Mouse (Mus musculus): ENCODE measurements around the gene Plekhm2. TPM values are rescaled to one million over a fixed set of nuclear protein-coding genes. Genes with fewer than 3 reads are reported as not detected.

Plekhm2 gene
- polyA plus RNA-seq, 1 experiment from 2014 or later = 3.5 TPM

GRCm38 (mm10) chr4:141655908-141656608, 8.6 kb downstream of the Plekhm2 start:
- Histone ChIP-seq H3K27me3 (ENCODE audit: control insufficient read depth, insufficient read depth, low read length) (no peaks in the 10 kb centered on the region), H3K9me3 (ENCODE audit: control insufficient read depth, low read length) (no peaks in the 10 kb centered on the region), H3K4me2 (replicated peaks; ENCODE audit: low read depth, low read length) (no peak overlapping the region), H3K4me1 (ENCODE audit: control insufficient read depth, insufficient read depth, low read length) (no peaks in the 10 kb centered on the region), H3K36me3 (ENCODE audit: control insufficient read depth, insufficient read depth, low read length) (peaks cover 36% of the 10 kb centered on the region; the same call in 1 of the 2 replicates), H3K27ac (ENCODE audit: low read depth, low read length) (no peak overlapping the region), H3K9ac (ENCODE audit: low read depth, low read length) (no peak overlapping the region), H3K4me3 (ENCODE audit: low read length) (no peak overlapping the region)
- 81% methylated on average over 12 of the region's 12 CpGs for WGBS
- no peak for ATAC-seq (ENCODE audit: low FRiP score, low TSS enrichment)

DNA sequence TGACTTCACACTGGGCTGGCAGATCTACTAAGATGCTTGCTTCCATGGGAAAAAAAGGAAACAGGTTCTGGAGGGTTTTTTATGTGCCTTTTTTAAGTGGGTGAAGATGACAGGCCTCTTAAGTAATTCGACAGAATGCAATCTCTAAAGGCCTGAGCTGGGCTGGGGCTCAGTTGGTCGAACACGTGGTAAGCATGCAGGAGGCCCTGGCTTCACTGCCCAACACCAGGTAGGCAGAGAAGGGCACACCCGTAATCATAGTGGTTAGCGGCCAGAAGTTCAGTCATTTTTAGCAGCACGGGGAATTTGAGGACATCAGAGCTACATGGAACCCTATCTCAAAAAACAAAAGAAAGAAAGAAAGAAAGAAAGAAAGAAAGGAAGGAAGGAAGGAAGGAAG, 10.2 kb downstream of the Plekhm2 start:
- Histone ChIP-seq H3K9ac (ENCODE audit: low read depth, low read length) (no peak overlapping the region), H3K27me3 (ENCODE audit: control insufficient read depth, insufficient read depth, low read length) (no peaks in the 10 kb centered on the region), H3K36me3 (ENCODE audit: control insufficient read depth, insufficient read depth, low read length) (peaks cover 21% of the 10 kb centered on the region; the same call in 1 of the 2 replicates), H3K4me3 (ENCODE audit: low read length) (no peak overlapping the region), H3K9me3 (ENCODE audit: control insufficient read depth, low read length) (no peaks in the 10 kb centered on the region), H3K4me1 (ENCODE audit: control insufficient read depth, insufficient read depth, low read length) (no peaks in the 10 kb centered on the region), H3K27ac (ENCODE audit: low read depth, low read length) (no peak overlapping the region), H3K4me2 (replicated peaks; ENCODE audit: low read depth, low read length) (no peak overlapping the region)
- ATAC-seq (ENCODE audit: low FRiP score, low TSS enrichment) = no peak
- 92% methylated on average over 6 of the region's 6 CpGs for WGBS

DNA sequence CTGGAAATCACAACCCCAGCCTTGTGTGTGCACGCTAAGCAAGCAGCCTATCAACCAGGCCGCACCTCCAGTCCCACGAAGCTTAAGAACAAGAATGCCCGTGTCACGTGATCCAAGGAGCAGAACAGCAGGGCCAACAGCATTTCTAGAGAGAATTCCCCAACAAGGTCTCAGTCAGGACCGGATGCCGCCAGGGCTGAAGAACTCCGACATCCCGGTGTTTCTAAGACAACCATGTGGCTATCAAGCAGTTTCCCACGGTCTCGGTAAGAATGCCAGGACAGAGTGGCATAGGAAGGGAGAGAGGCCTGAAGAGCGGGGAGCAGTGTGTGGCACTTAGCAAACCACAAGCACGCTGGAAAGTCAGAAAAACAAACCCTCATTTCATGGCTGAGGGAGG, 10.9 kb downstream of the Plekhm2 start:
- 92% methylated on average over 13 of the region's 13 CpGs for WGBS
- no peak overlapping the region for H3K4me2 ChIP-seq (replicated peaks; ENCODE audit: low read depth, low read length)
- H3K9me3 ChIP-seq (ENCODE audit: control insufficient read depth, low read length) = no peaks in the 10 kb centered on the region
- no peak overlapping the region for H3K27ac ChIP-seq (ENCODE audit: low read depth, low read length)
- no peak overlapping the region for H3K4me3 ChIP-seq (ENCODE audit: low read length)
- H3K9ac ChIP-seq (ENCODE audit: low read depth, low read length) = no peak overlapping the region
- no peaks in the 10 kb centered on the region for H3K27me3 ChIP-seq (ENCODE audit: control insufficient read depth, insufficient read depth, low read length)
- H3K36me3 ChIP-seq (ENCODE audit: control insufficient read depth, insufficient read depth, low read length) = peaks cover 14% of the 10 kb centered on the region; the same call in 1 of the 2 replicates
- H3K4me1 ChIP-seq (ENCODE audit: control insufficient read depth, insufficient read depth, low read length) = no peaks in the 10 kb centered on the region
- no peak for ATAC-seq (ENCODE audit: low FRiP score, low TSS enrichment)

DNA sequence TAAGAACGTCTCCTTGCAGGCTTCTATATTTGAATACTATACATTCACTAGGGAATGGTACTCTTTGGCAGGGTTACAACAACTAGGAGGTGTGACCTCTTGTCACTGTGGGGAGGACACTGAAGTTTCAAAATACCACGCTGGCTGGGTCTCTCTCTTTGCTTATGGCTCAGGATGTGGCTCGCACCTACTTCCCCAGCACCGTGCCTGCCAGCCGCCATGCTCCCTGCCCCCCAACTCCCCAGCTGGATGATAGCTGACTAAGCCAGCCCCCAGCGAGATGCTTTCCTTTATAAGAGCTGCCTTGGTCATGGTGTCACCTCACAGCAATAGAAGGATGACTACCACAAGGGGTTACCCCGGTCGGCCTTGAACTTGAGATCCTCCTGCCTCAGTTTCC, 11.7 kb downstream of the Plekhm2 start:
- WGBS = 92% methylated on average over 8 of the region's 8 CpGs
- H3K4me1 ChIP-seq (ENCODE audit: control insufficient read depth, insufficient read depth, low read length) = no peaks in the 10 kb centered on the region
- no peak overlapping the region for H3K4me3 ChIP-seq (ENCODE audit: low read length)
- H3K27ac ChIP-seq (ENCODE audit: low read depth, low read length) = no peak overlapping the region
- ATAC-seq (ENCODE audit: low FRiP score, low TSS enrichment) = no peak
- no peaks in the 10 kb centered on the region for H3K9me3 ChIP-seq (ENCODE audit: control insufficient read depth, low read length)
- peaks cover 13% of the 10 kb centered on the region; the same call in 1 of the 2 replicates for H3K36me3 ChIP-seq (ENCODE audit: control insufficient read depth, insufficient read depth, low read length)
- H3K27me3 ChIP-seq (ENCODE audit: control insufficient read depth, insufficient read depth, low read length) = no peaks in the 10 kb centered on the region
- no peak overlapping the region for H3K4me2 ChIP-seq (replicated peaks; ENCODE audit: low read depth, low read length)
- H3K9ac ChIP-seq (ENCODE audit: low read depth, low read length) = no peak overlapping the region

GRCm38 (mm10) chr4:141651944-141652343, 12.8 kb downstream of the Plekhm2 start:
- Histone ChIP-seq H3K9ac (ENCODE audit: low read depth, low read length) (no peak overlapping the region), H3K9me3 (ENCODE audit: control insufficient read depth, low read length) (no peaks in the 10 kb centered on the region), H3K36me3 (ENCODE audit: control insufficient read depth, insufficient read depth, low read length) (peaks cover 9% of the 10 kb centered on the region; the same call in 1 of the 2 replicates), H3K27me3 (ENCODE audit: control insufficient read depth, insufficient read depth, low read length) (no peaks in the 10 kb centered on the region), H3K4me2 (replicated peaks; ENCODE audit: low read depth, low read length) (no peak overlapping the region), H3K27ac (ENCODE audit: low read depth, low read length) (no peak overlapping the region), H3K4me3 (ENCODE audit: low read length) (no peak overlapping the region), H3K4me1 (ENCODE audit: control insufficient read depth, insufficient read depth, low read length) (no peaks in the 10 kb centered on the region)
- no peak for ATAC-seq (ENCODE audit: low FRiP score, low TSS enrichment)
- WGBS = 94% methylated on average over 10 of the region's 10 CpGs

GRCm38 (mm10) chr4:141651286-141651685, 13.4 kb downstream of the Plekhm2 start:
- Histone ChIP-seq H3K36me3 (ENCODE audit: control insufficient read depth, insufficient read depth, low read length) (peaks cover 8% of the 10 kb centered on the region; the same call in 1 of the 2 replicates), H3K4me3 (ENCODE audit: low read length) (no peak overlapping the region), H3K4me2 (replicated peaks; ENCODE audit: low read depth, low read length) (no peak overlapping the region), H3K9ac (ENCODE audit: low read depth, low read length) (no peak overlapping the region), H3K27me3 (ENCODE audit: control insufficient read depth, insufficient read depth, low read length) (no peaks in the 10 kb centered on the region), H3K27ac (ENCODE audit: low read depth, low read length) (no peak overlapping the region), H3K9me3 (ENCODE audit: control insufficient read depth, low read length) (no peaks in the 10 kb centered on the region), H3K4me1 (ENCODE audit: control insufficient read depth, insufficient read depth, low read length) (no peaks in the 10 kb centered on the region)
- ATAC-seq (ENCODE audit: low FRiP score, low TSS enrichment) = no peak
- 89% methylated on average over 6 of the region's 6 CpGs for WGBS

- H3K4me2 ChIP-seq (replicated peaks; ENCODE audit: low read depth, low read length) = no peak overlapping the region
- H3K36me3 ChIP-seq (ENCODE audit: control insufficient read depth, insufficient read depth, low read length) = peaks cover 5% of the 10 kb centered on the region; the same call in 1 of the 2 replicates
- 71% methylated on average over 6 of the region's 6 CpGs for WGBS
- no peak for ATAC-seq (ENCODE audit: low FRiP score, low TSS enrichment)
- H3K4me1 ChIP-seq (ENCODE audit: control insufficient read depth, insufficient read depth, low read length) = no peaks in the 10 kb centered on the region
- H3K27me3 ChIP-seq (ENCODE audit: control insufficient read depth, insufficient read depth, low read length) = no peaks in the 10 kb centered on the region
- no peak overlapping the region for H3K9ac ChIP-seq (ENCODE audit: low read depth, low read length)
- H3K27ac ChIP-seq (ENCODE audit: low read depth, low read length) = no peak overlapping the region
- H3K4me3 ChIP-seq (ENCODE audit: low read length) = no peak overlapping the region
- H3K9me3 ChIP-seq (ENCODE audit: control insufficient read depth, low read length) = no peaks in the 10 kb centered on the region
Observed at GRCm38 (mm10) chr4:141649244-141649643, 15.5 kb downstream of the Plekhm2 start.

- 95% methylated on average over 5 of the region's 5 CpGs for WGBS
- no peak for ATAC-seq (ENCODE audit: low FRiP score, low TSS enrichment)
- H3K4me3 ChIP-seq (ENCODE audit: low read length) = no peak overlapping the region
Observed at GRCm38 (mm10) chr4:141648262-141648661, 16.4 kb downstream of the Plekhm2 start.

DNA sequence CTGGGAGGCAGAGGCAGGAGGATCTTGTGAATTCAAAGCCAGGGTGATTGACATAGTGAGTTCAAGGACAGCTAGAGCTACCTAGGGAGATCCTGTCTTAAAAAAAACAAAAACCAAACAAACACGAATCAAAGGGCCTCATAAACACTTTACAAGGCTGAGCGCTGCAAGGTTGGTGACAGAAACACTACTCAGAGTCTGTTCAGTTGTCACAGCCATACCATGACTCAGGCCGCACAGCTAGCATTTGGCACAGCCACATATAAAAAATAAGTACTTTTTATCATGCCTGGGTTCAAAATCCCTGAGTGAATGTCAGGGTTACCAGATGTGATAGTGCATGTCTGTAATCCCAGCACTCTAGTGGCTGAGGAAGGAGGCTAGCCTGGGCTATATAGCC, 17.5 kb downstream of the Plekhm2 start:
- ATAC-seq (ENCODE audit: low FRiP score, low TSS enrichment) = no peak
- no peaks in the 10 kb centered on the region for H3K9me3 ChIP-seq (ENCODE audit: control insufficient read depth, low read length)
- H3K4me3 ChIP-seq (ENCODE audit: low read length) = no peak overlapping the region
- H3K4me1 ChIP-seq (ENCODE audit: control insufficient read depth, insufficient read depth, low read length) = peaks cover 9% of the 10 kb centered on the region
- H3K9ac ChIP-seq (ENCODE audit: low read depth, low read length) = no peak overlapping the region
- 91% methylated on average over 3 of the region's 3 CpGs for WGBS
- no peaks in the 10 kb centered on the region for H3K27me3 ChIP-seq (ENCODE audit: control insufficient read depth, insufficient read depth, low read length)
- H3K27ac ChIP-seq (ENCODE audit: low read depth, low read length) = no peak overlapping the region
- no peak overlapping the region for H3K4me2 ChIP-seq (replicated peaks; ENCODE audit: low read depth, low read length)
- no peaks in the 10 kb centered on the region; the same call in 1 of the 2 replicates for H3K36me3 ChIP-seq (ENCODE audit: control insufficient read depth, insufficient read depth, low read length)

More at GRCm38 (mm10) chr4:141648262-141648661, 16.4 kb downstream of the Plekhm2 start:
- no peaks in the 10 kb centered on the region for H3K9me3 ChIP-seq (ENCODE audit: control insufficient read depth, low read length)
- no peak overlapping the region for H3K9ac ChIP-seq (ENCODE audit: low read depth, low read length)
- H3K4me1 ChIP-seq (ENCODE audit: control insufficient read depth, insufficient read depth, low read length) = peaks cover 7% of the 10 kb centered on the region
- no peaks in the 10 kb centered on the region for H3K27me3 ChIP-seq (ENCODE audit: control insufficient read depth, insufficient read depth, low read length)
- no peak overlapping the region for H3K27ac ChIP-seq (ENCODE audit: low read depth, low read length)
- H3K36me3 ChIP-seq (ENCODE audit: control insufficient read depth, insufficient read depth, low read length) = no peaks in the 10 kb centered on the region; the same call in 1 of the 2 replicates
- H3K4me2 ChIP-seq (replicated peaks; ENCODE audit: low read depth, low read length) = no peak overlapping the region

Measured in kidney, embryonic 14.5 days (tissue).